Mouse (Mus musculus) heart, postnatal 36 days (tissue): ENCODE measurements around the gene Lsm12. TPM values are rescaled to one million over a fixed set of nuclear protein-coding genes. Genes with fewer than 3 reads are reported as not detected.
"Not testable (repeated sequence)": the region's sequence is repeated elsewhere in the genome, so short reads cannot be mapped to it uniquely, and the experiment has no call there.

ENCODE experiments used
- DNase-seq, 2 experiments: peaks; one replicate each; pipeline ENCODE4 v3.0.0; 2021 to 2022
- intact Hi-C: fragments of 180-260 bp; cut with DNase I; formaldehyde crosslinking; loops from one replicate; pipeline ENCODE4 v1.15.1; 2025
- total RNA-seq, 2 experiments: library from RNA; stranded (reverse); gene quantifications; 2 replicates each; pipeline ENCODE4 v1.2.3; 2021

The Lsm12 gene
- total RNA-seq, 2 experiments from 2014 or later, result 44.7 to 52.6 TPM

- DNase-seq, result peak; percentile 86 to 93
- intact Hi-C loops, result loop anchor here (2.0 kb wide), 2 partner anchors 35 to 41 kb away; partner anchors contain the start of gene Hdac5
Observed at GRCm38 (mm10) chr11:102189461-102190436, 4.7 kb upstream of the Lsm12 start, which contains the start of gene G6pc3. TSS of gene G6pc3 (plus strand) at chr11:102189620.

DNA sequence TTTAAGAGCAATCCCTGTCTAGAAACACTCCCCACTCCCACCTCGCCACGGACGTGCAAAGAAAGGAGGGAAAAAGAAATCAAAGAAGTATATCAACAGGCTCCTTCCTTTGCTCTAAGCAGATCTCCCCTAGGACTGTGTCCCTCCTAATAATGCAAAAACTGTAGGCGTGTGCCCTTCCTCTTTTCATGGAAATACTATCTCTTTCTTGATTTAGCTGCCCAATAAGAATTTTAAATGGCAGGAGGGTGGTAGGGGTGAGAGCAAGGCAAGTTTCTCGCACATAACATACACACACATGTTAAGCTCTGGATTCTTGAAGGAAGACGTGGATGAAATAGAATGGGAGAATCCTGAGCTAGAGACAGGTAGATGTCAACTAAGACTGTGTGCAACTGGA is 3.9 kb upstream of the Lsm12 start:
- DNase-seq, result no peak
- intact Hi-C loops, result loop anchor here (2.0 kb wide), 1 partner anchor 42 kb away; the partner anchor contains the start of gene Hdac5

GRCm38 (mm10) chr11:102186235-102186634 is 1.1 kb upstream of the Lsm12 start:
- no peak for DNase-seq
- intact Hi-C loops, result no loop called here

DNA sequence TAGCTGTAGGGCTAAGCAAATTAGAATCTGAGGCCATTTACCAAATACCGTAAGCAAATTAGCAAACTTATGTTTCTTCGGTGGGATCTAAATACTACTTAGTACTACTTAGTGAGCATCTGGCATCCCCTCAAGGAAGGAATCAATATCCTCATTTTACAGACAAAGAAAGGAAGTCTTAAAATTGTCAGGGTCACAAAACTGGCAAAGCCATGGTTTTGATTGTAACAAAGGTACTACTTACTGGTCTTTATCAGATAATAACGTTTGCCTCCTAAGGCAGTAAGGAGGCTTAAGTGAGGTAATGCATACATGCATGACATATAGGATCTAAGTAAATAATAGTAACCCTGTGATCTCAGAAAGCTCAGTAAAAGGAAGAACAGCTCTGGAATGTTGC is 581 bp upstream of the Lsm12 start:
- intact Hi-C loops, result loop anchor here (2.0 kb wide), 1 partner anchor 29 kb away; the partner anchor contains the start of gene Tmem101
- DNase-seq, result no peak

DNA sequence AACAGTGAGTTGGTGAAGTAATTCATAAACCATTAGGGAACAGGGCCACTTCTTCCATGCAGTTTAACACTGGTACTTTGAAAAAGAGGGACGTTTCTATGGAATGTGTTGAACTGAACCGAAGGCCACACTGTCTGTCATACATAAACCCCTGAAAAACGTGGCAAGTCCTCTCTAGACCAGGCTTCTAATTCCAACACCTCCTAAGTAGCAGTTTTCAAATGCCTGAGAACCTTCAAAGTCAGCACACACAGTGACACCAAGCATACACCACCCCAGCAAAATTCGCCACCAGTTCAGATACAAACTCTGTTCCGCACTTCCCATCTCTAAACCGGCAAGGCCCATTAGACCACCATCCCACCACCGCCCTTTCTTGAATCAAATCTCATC is 847 bp downstream of the Lsm12 start:
- intact Hi-C loops, result loop anchor here (2.0 kb wide), 1 partner anchor 27 kb away; the partner anchor contains the start of gene Tmem101

DNA sequence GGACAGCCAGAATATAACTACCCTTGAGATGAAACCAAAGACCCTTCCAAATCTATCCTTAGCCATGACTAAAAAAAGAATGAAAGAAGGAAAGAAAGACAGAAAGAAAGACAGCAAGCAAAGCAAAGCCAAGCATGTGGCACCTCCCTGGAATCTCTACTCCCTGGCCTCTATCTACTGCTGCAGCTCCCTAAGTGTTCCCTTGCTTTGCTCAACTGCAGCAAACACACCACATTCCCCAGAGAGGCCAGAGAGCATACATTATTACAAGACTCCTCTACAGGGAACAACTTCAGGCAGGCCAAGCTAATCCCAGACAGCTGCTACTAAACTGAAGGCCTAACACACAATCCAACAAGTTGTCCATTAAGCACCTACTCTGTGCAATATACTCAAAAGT is 5.3 kb downstream of the Lsm12 start:
- no peak for DNase-seq
- intact Hi-C loops, result no loop called here

More for the DNA sequence above, 847 bp downstream of the Lsm12 start:
- DNase-seq, result no peak

DNA sequence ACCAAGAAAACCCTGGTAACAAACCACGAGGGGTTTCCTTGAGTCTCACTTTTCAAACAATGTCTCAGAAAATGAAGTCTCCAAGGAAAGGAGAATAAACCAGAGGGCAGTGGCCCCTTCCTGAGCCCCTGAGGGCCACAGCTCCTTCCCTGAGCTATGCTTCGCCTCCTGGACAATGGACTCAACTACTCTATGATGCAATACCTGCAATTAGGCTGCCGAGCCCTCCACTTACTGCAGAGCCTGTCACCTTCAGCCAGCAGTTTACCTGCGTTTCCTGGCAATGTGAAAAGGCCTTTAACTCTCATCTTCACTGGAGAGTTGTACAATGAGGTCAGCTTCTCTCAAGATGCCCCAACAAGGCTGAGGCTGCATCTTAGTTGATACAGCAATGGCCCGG is 16.4 kb downstream of the Lsm12 start:
- intact Hi-C loops, result no loop called here
- no peak for DNase-seq

- no peak for DNase-seq
- intact Hi-C loops, result no loop called here
Observed at GRCm38 (mm10) chr11:102167539-102167938, 17.6 kb downstream of the Lsm12 start.

DNA sequence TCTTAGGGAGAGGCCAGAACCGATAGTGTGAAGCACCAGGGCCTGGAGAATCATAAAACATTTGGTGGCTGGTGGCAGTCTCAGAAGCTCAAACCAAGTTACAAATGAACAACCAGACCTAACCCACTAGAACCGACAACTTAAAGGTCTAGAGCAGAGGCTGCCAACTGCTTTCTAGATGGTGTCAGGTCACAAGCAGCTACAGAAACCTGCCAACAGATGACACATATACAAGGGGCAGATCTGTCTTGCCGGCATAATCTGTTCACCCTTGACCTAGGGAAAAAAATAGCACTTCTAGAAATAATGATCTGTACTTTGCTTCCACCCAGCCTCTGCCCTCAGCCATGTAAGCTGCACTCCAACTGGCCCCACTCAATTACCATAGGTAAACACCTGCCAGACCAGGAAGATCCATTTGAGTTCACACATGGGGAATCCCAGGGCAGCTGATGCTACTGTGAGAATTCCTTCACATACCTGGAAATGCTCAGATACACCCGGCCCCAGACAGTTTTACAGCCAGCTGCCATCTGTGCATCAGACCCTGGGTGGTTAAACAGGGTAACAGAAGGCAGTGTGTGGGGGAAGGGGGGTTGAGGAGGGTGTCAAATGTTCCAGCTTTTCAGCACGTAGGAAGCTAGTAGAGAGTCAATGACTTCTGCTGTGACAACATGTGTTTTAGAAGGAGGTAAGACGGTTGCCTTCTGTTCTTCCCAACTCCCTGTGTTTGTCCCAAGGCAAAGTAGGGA is 18.9 kb downstream of the Lsm12 start:
- no peak for DNase-seq
- intact Hi-C loops, result no loop called here

DNA sequence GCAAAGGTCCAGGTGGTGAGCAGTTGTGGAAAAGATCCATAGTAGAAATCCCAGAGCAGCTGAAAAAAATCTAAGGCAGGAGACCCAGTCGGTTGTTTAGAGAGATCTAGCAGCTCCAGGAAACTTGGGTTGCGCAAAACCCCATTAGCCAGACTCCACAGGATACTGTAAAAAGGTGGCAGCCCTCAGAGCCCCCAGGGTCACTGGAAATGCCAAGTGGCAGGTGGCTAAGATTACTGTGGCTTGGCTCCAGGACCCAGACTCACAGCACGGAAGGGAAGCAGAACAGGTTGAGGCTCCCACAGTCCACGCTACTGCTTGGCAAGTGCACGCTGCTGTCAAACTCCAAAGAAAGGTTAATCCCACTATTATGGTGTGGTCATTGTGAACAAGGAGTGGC is 25.3 kb downstream of the Lsm12 start:
- DNase-seq, result no peak
- intact Hi-C loops, result no loop called here

GRCm38 (mm10) chr11:102158024-102158423 is 27.1 kb downstream of the Lsm12 start:
- intact Hi-C loops, result not testable (repeated sequence)

GRCm38 (mm10) chr11:102156786-102157089 is 28.4 kb downstream of the Lsm12 start:
- no peak for DNase-seq
- intact Hi-C loops, result loop anchor here (2.0 kb wide), 2 partner anchors 28 to 110 kb away; partner anchors contain the start of gene Lsm12

More at GRCm38 (mm10) chr11:102158024-102158423, 27.1 kb downstream of the Lsm12 start:
- DNase-seq, result not testable (repeated sequence)

- intact Hi-C loops, result loop anchor here (2.0 kb wide), 2 partner anchors 29 to 111 kb away; partner anchors contain the start of gene Lsm12
- DNase-seq, result peak; percentile 91 to 92
Observed at GRCm38 (mm10) chr11:102156039-102156785, 28.9 kb downstream of the Lsm12 start, which contains the start of gene Tmem101. TSS of gene Tmem101 (minus strand) at chr11:102156404.

DNA sequence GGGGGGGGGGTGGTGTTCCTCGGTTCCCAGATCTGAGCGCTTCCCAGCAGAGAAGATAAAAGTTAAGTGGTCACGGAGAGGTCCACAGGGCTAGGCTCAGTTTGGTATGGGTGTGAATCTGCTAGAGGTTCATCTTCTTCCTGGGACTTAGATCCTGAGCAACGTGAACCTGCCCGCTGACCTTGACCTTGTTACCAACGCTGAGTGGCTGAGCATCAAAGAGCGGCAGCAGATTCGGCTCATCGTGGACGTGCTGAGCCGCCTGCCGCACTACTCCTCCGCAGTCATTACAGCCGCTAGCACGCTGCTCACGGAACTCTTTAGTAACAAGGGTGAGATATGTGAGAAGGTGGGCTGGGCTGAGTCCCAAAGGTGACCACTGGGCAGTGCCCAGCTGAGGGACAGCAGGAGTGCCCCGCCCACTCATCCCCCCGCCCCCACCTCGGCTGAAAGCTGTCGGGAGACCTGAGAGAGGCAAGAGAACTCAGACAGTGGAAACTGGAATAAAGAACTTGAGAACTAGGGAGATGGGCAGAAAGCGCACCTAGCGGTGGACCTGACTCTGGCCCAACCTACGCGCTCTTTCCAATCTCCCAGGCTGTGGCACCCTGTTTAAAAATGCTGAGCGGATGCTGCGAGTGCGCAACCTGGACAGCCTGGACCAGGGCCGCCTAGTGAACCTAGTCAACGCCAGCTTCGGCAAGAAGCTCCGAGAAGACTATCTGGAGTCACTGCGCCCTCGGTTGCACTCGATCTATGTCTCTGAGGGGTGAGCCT is 37.7 kb downstream of the Lsm12 start:
- intact Hi-C loops, result no loop called here
- no peak for DNase-seq

- intact Hi-C loops, result no loop called here
- DNase-seq, result no peak
Observed at GRCm38 (mm10) chr11:102146531-102146930, 38.6 kb downstream of the Lsm12 start.

- intact Hi-C loops, result no loop called here
- no peak for DNase-seq
Observed at GRCm38 (mm10) chr11:102146005-102146404, 39.1 kb downstream of the Lsm12 start.

- DNase-seq, result no peak
- intact Hi-C loops, result no loop called here
Observed at GRCm38 (mm10) chr11:102145471-102146001, 39.6 kb downstream of the Lsm12 start, which contains the start of gene Nags. TSS of gene Nags (plus strand) at chr11:102145513.

DNA sequence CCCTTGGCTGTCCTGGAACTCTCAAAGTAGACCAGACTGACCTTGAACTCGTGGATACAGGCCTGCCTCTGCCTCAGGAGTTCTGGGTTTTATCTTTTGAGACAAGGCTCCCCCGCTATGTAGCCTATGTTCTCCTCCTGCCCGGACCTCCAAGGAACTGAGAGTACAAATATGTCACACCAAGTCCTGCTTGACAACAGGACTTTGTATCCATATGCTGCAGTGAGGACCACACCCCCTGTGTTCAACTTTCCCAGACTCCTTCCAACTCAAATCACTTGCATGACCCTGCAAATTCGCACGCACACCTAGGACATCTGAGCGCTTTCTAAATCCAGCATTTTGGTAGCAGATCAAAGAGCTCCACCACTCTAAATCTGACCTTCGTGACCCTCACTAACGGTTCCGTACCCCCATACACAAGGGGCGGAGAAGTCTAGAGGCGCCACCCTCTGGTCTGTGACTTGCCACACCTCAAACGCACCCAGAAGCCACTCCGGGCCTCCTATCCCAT is 40.1 kb downstream of the Lsm12 start:
- intact Hi-C loops, result no loop called here
- DNase-seq, result no peak

DNA sequence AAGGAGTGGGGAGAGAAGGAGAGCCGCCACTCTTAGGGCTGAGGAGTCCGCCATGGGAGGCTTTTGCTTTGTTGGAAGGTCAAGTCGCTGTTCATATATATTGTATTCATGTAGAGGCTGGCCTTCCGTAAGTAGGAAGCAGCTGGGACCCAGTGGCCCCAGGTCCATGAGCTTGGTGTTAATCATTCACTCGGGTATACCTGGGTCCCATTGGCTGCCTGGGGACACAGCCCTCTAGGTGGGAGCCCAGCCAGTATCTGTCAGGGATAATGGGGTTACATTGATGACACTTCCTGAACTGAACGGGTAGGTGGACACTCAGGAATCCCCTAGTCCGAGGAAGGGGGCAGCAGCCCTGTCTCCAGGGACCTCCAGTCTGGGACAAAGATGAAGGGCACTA is 42.7 kb downstream of the Lsm12 start:
- intact Hi-C loops, result no loop called here
- no peak for DNase-seq
